ENCODE assay signal across 17 mouse cellular contexts in the genomic region with DNA sequence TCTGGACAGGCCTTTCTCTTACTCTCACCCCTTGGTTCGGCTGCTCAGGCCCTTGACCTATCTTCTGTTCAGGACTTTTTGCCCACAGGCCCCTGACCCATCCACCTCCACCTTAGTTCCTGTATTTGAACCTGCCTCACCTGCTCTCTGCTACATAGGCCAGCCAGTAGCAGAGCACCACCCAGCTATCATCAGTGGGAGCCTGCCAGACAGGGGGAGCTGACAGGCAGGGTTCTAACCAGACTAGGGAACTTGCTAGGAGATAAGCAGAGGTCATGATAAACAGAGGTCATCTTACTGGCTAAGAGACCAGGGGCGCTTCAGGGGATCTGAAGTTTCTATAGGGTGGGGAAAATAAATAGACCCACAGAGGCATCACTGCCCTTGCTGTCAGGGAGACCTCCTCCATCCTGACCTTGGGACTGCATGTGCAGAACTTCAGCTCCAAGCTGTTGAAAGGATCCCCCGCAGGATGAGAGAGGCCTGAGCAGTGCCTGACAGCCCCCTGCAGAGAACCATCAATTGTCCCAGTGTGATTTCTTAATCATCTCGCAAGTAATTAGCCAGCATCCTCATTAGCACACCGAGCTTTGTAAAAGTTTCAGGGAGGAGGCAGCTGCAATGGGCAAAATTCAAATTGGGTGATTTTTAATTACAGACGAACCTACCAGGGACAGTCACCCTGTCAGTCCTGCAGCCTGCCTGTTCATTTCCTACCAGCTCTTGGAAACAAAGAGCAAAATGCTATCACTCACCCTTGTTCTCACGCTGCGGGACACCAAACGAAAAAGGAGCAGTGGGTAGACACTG.
DNase-seq lines count a peak whose midpoint lies in the region; ATAC-seq lines count a peak whose summit lies in the region.
"Had no signal": no experiment of that assay in that cellular context is flagged by ENCODE, and none has a peak within 500 bp of the region (broad histone marks: within the 10 kb centered on the region; RNA-seq: fewer than 3 reads in every experiment).

No protein-coding gene starts in this region.

- ATAC-seq in midbrain, embryonic 12.5 days (ENCODE audit: low FRiP score, low read depth) = peak; percentile 44
- ATAC-seq in midbrain, embryonic 11.5 days (ENCODE audit: low FRiP score) = no peak
- ATAC-seq in forebrain, embryonic 11.5 days (replicated peaks; ENCODE audit: low FRiP score) = peak; percentile 80
- peak; percentile 55; the same call in 1 of the 2 replicates for ATAC-seq in hindbrain, embryonic 14.5 days (ENCODE audit: low FRiP score)
- ATAC-seq: intestine, embryonic 15.5 days had no signal

- DNase-seq in midbrain, embryonic 11.5 days (ENCODE audit: low spot score, missing footprints) = no peak
- DNase-seq in forebrain, embryonic 11.5 days (ENCODE audit: low spot score) = peak; percentile 75
- DNase-seq in hindbrain, embryonic 14.5 days (ENCODE audit: low spot score) = no peak
- peak; percentile 86 for DNase-seq in retina, postnatal 1 day
- no peak for DNase-seq in gastrocnemius, postnatal 25 days
- no peak for DNase-seq in spleen, postnatal 4 days (ENCODE audit: low spot score in 2 of 2)
- DNase-seq: heart, postnatal 14 days; lung, postnatal 14 days; right cerebral cortex, adult 18-20 months; thymus, postnatal 36 days had no signal

- peaks cover 6% of the 10 kb centered on the region; the same call in 1 of the 2 replicates for H3K27me3 ChIP-seq in midbrain, embryonic 12.5 days
- no peaks in the 10 kb centered on the region for H3K27me3 ChIP-seq in midbrain, embryonic 11.5 days (ENCODE audit: control insufficient read depth, insufficient read depth, low read length)
- no peaks in the 10 kb centered on the region for H3K27me3 ChIP-seq in forebrain, embryonic 11.5 days (ENCODE audit: control insufficient read depth, insufficient read depth, low read length)
- peaks cover 3% of the 10 kb centered on the region; the same call in 1 of the 2 replicates for H3K27me3 ChIP-seq in hindbrain, embryonic 14.5 days (ENCODE audit: control insufficient read depth, insufficient read depth, low read length)
- H3K27me3 ChIP-seq: intestine, embryonic 15.5 days; liver, embryonic 15.5 days; stomach, embryonic 15.5 days had no signal

- WGBS in midbrain, embryonic 12.5 days = 9% methylated on average over 9 of the region's 9 CpGs
- 13% methylated on average over 9 of the region's 9 CpGs for WGBS in midbrain, embryonic 11.5 days
- WGBS in forebrain, embryonic 11.5 days = 7% methylated on average over 9 of the region's 9 CpGs
- 10% methylated on average over 9 of the region's 9 CpGs for WGBS in hindbrain, embryonic 14.5 days

- no peaks in the 10 kb centered on the region for H3K36me3 ChIP-seq in midbrain, embryonic 12.5 days
- H3K36me3 ChIP-seq in midbrain, embryonic 11.5 days (ENCODE audit: control insufficient read depth, insufficient read depth, low read length) = no peaks in the 10 kb centered on the region
- H3K36me3 ChIP-seq in forebrain, embryonic 11.5 days (ENCODE audit: control insufficient read depth, insufficient read depth, low read length) = no peaks in the 10 kb centered on the region
- H3K36me3 ChIP-seq in hindbrain, embryonic 14.5 days (replicated peaks; ENCODE audit: control insufficient read depth, insufficient read depth) = no peaks in the 10 kb centered on the region
- H3K36me3 ChIP-seq: intestine, embryonic 15.5 days; limb, embryonic 13.5 days; liver, embryonic 15.5 days; stomach, embryonic 15.5 days had no signal

- 0 out of 2 replicates have a peak overlapping the region, but pooled peaks have one; percentile 6 for H3K9ac ChIP-seq in midbrain, embryonic 12.5 days (replicated peaks)
- no peak overlapping the region for H3K9ac ChIP-seq in midbrain, embryonic 11.5 days (ENCODE audit: low read length)
- H3K9ac ChIP-seq in forebrain, embryonic 11.5 days (ENCODE audit: low read length) = no peak overlapping the region
- no peak overlapping the region for H3K9ac ChIP-seq in hindbrain, embryonic 14.5 days
- H3K9ac ChIP-seq: intestine, embryonic 15.5 days; limb, embryonic 13.5 days; liver, embryonic 15.5 days; stomach, embryonic 15.5 days had no signal

- peaks cover 28% of the 10 kb centered on the region for H3K4me1 ChIP-seq in midbrain, embryonic 12.5 days
- H3K4me1 ChIP-seq in midbrain, embryonic 11.5 days (ENCODE audit: control insufficient read depth, insufficient read depth, low read length) = peaks cover 19% of the 10 kb centered on the region
- H3K4me1 ChIP-seq in forebrain, embryonic 11.5 days (replicated peaks; ENCODE audit: control insufficient read depth, insufficient read depth, low read length) = peaks cover 12% of the 10 kb centered on the region; the same call in 1 of the 2 replicates
- H3K4me1 ChIP-seq in hindbrain, embryonic 14.5 days (replicated peaks; ENCODE audit: control insufficient read depth, insufficient read depth, low read length) = 0 out of 2 replicates have a peak, but pooled peaks cover 9% of the 10 kb centered on the region
- H3K4me1 ChIP-seq: intestine, embryonic 15.5 days; limb, embryonic 13.5 days; liver, embryonic 15.5 days; stomach, embryonic 15.5 days had no signal

- H3K4me3 ChIP-seq in midbrain, embryonic 12.5 days = no peak overlapping the region
- no peak overlapping the region for H3K4me3 ChIP-seq in midbrain, embryonic 11.5 days (ENCODE audit: low read depth, low read length)
- no peak overlapping the region for H3K4me3 ChIP-seq in forebrain, embryonic 11.5 days (ENCODE audit: low read depth, low read length)
- H3K4me3 ChIP-seq in hindbrain, embryonic 14.5 days (replicated peaks; ENCODE audit: low read length) = no peak overlapping the region
- H3K4me3 ChIP-seq: erythroblast, embryonic 14.5 days; intestine, embryonic 15.5 days; layer of hippocampus, adult 2 months; limb, embryonic 13.5 days; liver, embryonic 15.5 days; stomach, embryonic 15.5 days had no signal

- H3K9me3 ChIP-seq in midbrain, embryonic 12.5 days = no peaks in the 10 kb centered on the region
- H3K9me3 ChIP-seq in midbrain, embryonic 11.5 days (ENCODE audit: control insufficient read depth, low read length) = no peaks in the 10 kb centered on the region
- no peaks in the 10 kb centered on the region for H3K9me3 ChIP-seq in forebrain, embryonic 11.5 days (ENCODE audit: control insufficient read depth, low read length)
- H3K9me3 ChIP-seq in hindbrain, embryonic 14.5 days (ENCODE audit: control insufficient read depth, low read length) = no peaks in the 10 kb centered on the region
- H3K9me3 ChIP-seq: intestine, embryonic 15.5 days; limb, embryonic 13.5 days; liver, embryonic 15.5 days; stomach, embryonic 15.5 days had no signal

- peak overlapping the region; percentile 39 for H3K27ac ChIP-seq in midbrain, embryonic 12.5 days (replicated peaks)
- no peak overlapping the region for H3K27ac ChIP-seq in midbrain, embryonic 11.5 days (ENCODE audit: low read depth, low read length)
- peak overlapping the region; percentile 46; the same call in 1 of the 2 replicates for H3K27ac ChIP-seq in forebrain, embryonic 11.5 days (ENCODE audit: low read depth, low read length)
- H3K27ac ChIP-seq in hindbrain, embryonic 14.5 days = no peak overlapping the region
- H3K27ac ChIP-seq: intestine, embryonic 15.5 days; layer of hippocampus, adult 2 months; limb, embryonic 13.5 days; liver, embryonic 15.5 days; stomach, embryonic 15.5 days had no signal

- no peak overlapping the region for H3K4me2 ChIP-seq in midbrain, embryonic 12.5 days (replicated peaks)
- no peak overlapping the region for H3K4me2 ChIP-seq in midbrain, embryonic 11.5 days
- no peak overlapping the region for H3K4me2 ChIP-seq in forebrain, embryonic 11.5 days (ENCODE audit: low read depth, low read length, severe bottlenecking)
- no peak overlapping the region for H3K4me2 ChIP-seq in hindbrain, embryonic 14.5 days (replicated peaks)
- H3K4me2 ChIP-seq: intestine, embryonic 15.5 days; limb, embryonic 13.5 days; liver, embryonic 15.5 days; stomach, embryonic 15.5 days had no signal

Comparison
In these comparisons a context has a peak if more than half of its experiments do, and no peak if none do; other contexts are left out.
1. H3K27ac ChIP-seq: peak in midbrain, embryonic 12.5 days (single experiment) and forebrain, embryonic 11.5 days (single experiment); none in midbrain, embryonic 11.5 days (single experiment) and hindbrain, embryonic 14.5 days (single experiment).
2. DNase-seq: peak in forebrain, embryonic 11.5 days (single experiment) and retina, postnatal 1 day (single experiment); none in midbrain, embryonic 11.5 days (single experiment), hindbrain, embryonic 14.5 days (single experiment), gastrocnemius, postnatal 25 days (single experiment) and spleen, postnatal 4 days (0 of 2).